Mouse (Mus musculus) intestine, embryonic 16.5 days (tissue): Measurements from ENCODE around the gene Pla2g4b. TPM values are rescaled to one million over a fixed set of nuclear protein-coding genes. Genes with fewer than 3 reads are reported as not detected.

ENCODE experiments used
- ATAC-seq: fragments of 200-750 bp; cut with Nextera tagmentation; 2 replicates; pipeline ENCODE4 v1.8.0; 2017; ENCODE audit warnings: moderate TSS enrichment, moderate library complexity
- H3K27ac ChIP-seq: fragments of 300-500 bp; sonication (generic); 2 replicates; pipeline ENCODE4 v1.5.1; 2014; ENCODE audit warnings: mild to moderate bottlenecking, low read length
- H3K27me3 ChIP-seq: fragments of 300-500 bp; sonication (generic); replicated peaks from 2 replicates; pipeline ENCODE4 v1.6.1; 2014; ENCODE audit warnings: low read length, control low read depth, mixed read lengths; ENCODE audit not compliant: control insufficient read depth, insufficient read depth
- H3K36me3 ChIP-seq: fragments of 300-500 bp; sonication (generic); 2 replicates; pipeline ENCODE4 v1.6.1; 2014; ENCODE audit warnings: low read length, control low read depth; ENCODE audit not compliant: control insufficient read depth, insufficient read depth
- H3K4me1 ChIP-seq: fragments of 300-500 bp; sonication (generic); 2 replicates; pipeline ENCODE4 v1.6.1; 2014; ENCODE audit warnings: low read length, control low read depth, mixed read lengths; ENCODE audit not compliant: control insufficient read depth, insufficient read depth
- H3K4me2 ChIP-seq: fragments of 300-500 bp; sonication (generic); 2 replicates; pipeline ENCODE4 v1.6.1; 2014; ENCODE audit warnings: low read depth, low read length, control low read depth
- H3K4me3 ChIP-seq: fragments of 300-500 bp; sonication (generic); 2 replicates; pipeline ENCODE4 v1.5.1; 2014; ENCODE audit warnings: mild to moderate bottlenecking, low read length
- H3K9ac ChIP-seq: fragments of 300-500 bp; sonication (generic); 2 replicates; pipeline ENCODE4 v1.6.1; 2014; ENCODE audit warnings: low read depth, low read length
- H3K9me3 ChIP-seq: fragments of 300-500 bp; sonication (generic); 2 replicates; pipeline ENCODE4 v1.6.1; 2016; ENCODE audit warnings: low read length, control low read depth; ENCODE audit not compliant: control insufficient read depth
- WGBS: fragments of 180-500 bp; shearing (Covaris S2); extraction: QIAGEN DNeasy Blood & Tissue Kit; methylation state at CpG from one replicate; pipeline ENCODE4 v1.1.7; 2014; 5-methylcytosine and 5-hydroxymethylcytosine counted together
- polyA plus RNA-seq: library from polyadenylated mRNA; unstranded; fragments of >200 nt; fragmentation: Nextera tagmentation; extraction: Ambion mirVana; gene quantifications from 2 replicates; pipeline ENCODE4 v1.2.1, GENCODE M21; 2015

Gene Pla2g4b
- polyA plus RNA-seq, 1 experiment from 2014 or later, result 0.49 TPM

GRCm38 (mm10) chr2:120033726-120034125 is 509 bp downstream of the Pla2g4b start:
- H3K36me3 ChIP-seq, result peaks cover 12% of the 10 kb centered on the region
- 75% methylated on average over 5 of the region's 5 CpGs for WGBS

GRCm38 (mm10) chr2:120037744-120038143 is 4.5 kb downstream of the Pla2g4b start:
- no peak overlapping the region for H3K4me2 ChIP-seq
- H3K27me3 ChIP-seq, result no peaks in the 10 kb centered on the region
- no peaks in the 10 kb centered on the region for H3K4me1 ChIP-seq
- no peak overlapping the region for H3K9ac ChIP-seq
- no peaks in the 10 kb centered on the region for H3K9me3 ChIP-seq
- H3K36me3 ChIP-seq, result peaks cover 15% of the 10 kb centered on the region; the same call in 1 of the 2 replicates
- ATAC-seq, result no peak
- H3K27ac ChIP-seq, result no peak overlapping the region
- 87% methylated on average over 9 of the region's 9 CpGs for WGBS
- no peak overlapping the region for H3K4me3 ChIP-seq

More at GRCm38 (mm10) chr2:120033726-120034125, 509 bp downstream of the Pla2g4b start:
- H3K4me2 ChIP-seq, result no peak overlapping the region
- no peaks in the 10 kb centered on the region for H3K27me3 ChIP-seq
- no peak overlapping the region for H3K4me3 ChIP-seq
- no peaks in the 10 kb centered on the region for H3K4me1 ChIP-seq
- no peak for ATAC-seq
- H3K9ac ChIP-seq, result no peak overlapping the region
- no peak overlapping the region for H3K27ac ChIP-seq
- H3K9me3 ChIP-seq, result no peaks in the 10 kb centered on the region

- Histone ChIP-seq H3K4me2 (no peak overlapping the region), H3K27me3 (no peaks in the 10 kb centered on the region), H3K9me3 (no peaks in the 10 kb centered on the region), H3K27ac (no peak overlapping the region), H3K4me3 (no peak overlapping the region), H3K36me3 (0 out of 2 replicates have a peak, but pooled peaks cover 11% of the 10 kb centered on the region), H3K4me1 (peaks cover 15% of the 10 kb centered on the region), H3K9ac (no peak overlapping the region)
- ATAC-seq, result no peak
- WGBS, result 82% methylated on average over 5 of the region's 5 CpGs
These were observed 7.8 kb downstream of the Pla2g4b start for GRCm38 (mm10) chr2:120040991-120041390.

GRCm38 (mm10) chr2:120044101-120044603 is 10.9 kb downstream of the Pla2g4b start:
- no peak overlapping the region for H3K4me3 ChIP-seq
- no peak overlapping the region for H3K4me2 ChIP-seq
- peaks cover 31% of the 10 kb centered on the region for H3K4me1 ChIP-seq
- no peaks in the 10 kb centered on the region for H3K9me3 ChIP-seq
- peak; percentile 78 for ATAC-seq
- H3K9ac ChIP-seq, result no peak overlapping the region
- WGBS, result 40% methylated on average over 4 of the region's 4 CpGs
- no peaks in the 10 kb centered on the region for H3K27me3 ChIP-seq
- 0 out of 2 replicates have a peak, but pooled peaks cover 11% of the 10 kb centered on the region for H3K36me3 ChIP-seq
- H3K27ac ChIP-seq, result peak overlapping the region; percentile 67

- 66% methylated on average over 3 of the region's 3 CpGs for WGBS
- H3K27ac ChIP-seq, result peak overlapping the region; percentile 67
These were observed 11.5 kb downstream of the Pla2g4b start for GRCm38 (mm10) chr2:120044676-120045075.

GRCm38 (mm10) chr2:120046486-120047310 is 13.5 kb downstream of the Pla2g4b start:
- ATAC-seq, result peak; percentile 82
- Histone ChIP-seq H3K36me3 (0 out of 2 replicates have a peak, but pooled peaks cover under 1% of the 10 kb centered on the region), H3K9ac (peak overlapping the region; percentile 63), H3K27ac (peak overlapping the region; percentile 73), H3K4me2 (peak overlapping the region; percentile 49), H3K27me3 (no peaks in the 10 kb centered on the region), H3K9me3 (no peaks in the 10 kb centered on the region), H3K4me3 (peak overlapping the region; percentile 32), H3K4me1 (peaks cover 31% of the 10 kb centered on the region)
- 49% methylated on average over 14 of the region's 14 CpGs for WGBS

More at GRCm38 (mm10) chr2:120044676-120045075, 11.5 kb downstream of the Pla2g4b start:
- Histone ChIP-seq H3K9ac (0 out of 2 replicates have a peak overlapping the region, but pooled peaks have one; percentile 42), H3K4me3 (no peak overlapping the region), H3K4me1 (peaks cover 31% of the 10 kb centered on the region), H3K9me3 (no peaks in the 10 kb centered on the region), H3K27me3 (no peaks in the 10 kb centered on the region), H3K4me2 (no peak overlapping the region), H3K36me3 (0 out of 2 replicates have a peak, but pooled peaks cover 10% of the 10 kb centered on the region)
- ATAC-seq, result no peak

- Histone ChIP-seq H3K4me1 (peaks cover 31% of the 10 kb centered on the region), H3K27ac (no peak overlapping the region), H3K9ac (no peak overlapping the region; the same call in 1 of the 2 replicates), H3K9me3 (no peaks in the 10 kb centered on the region), H3K27me3 (no peaks in the 10 kb centered on the region), H3K4me2 (no peak overlapping the region), H3K4me3 (no peak overlapping the region), H3K36me3 (no peaks in the 10 kb centered on the region)
- WGBS, result 75% methylated on average over 9 of the region's 9 CpGs
- no peak for ATAC-seq
These were observed 15.0 kb downstream of the Pla2g4b start for GRCm38 (mm10) chr2:120048173-120048572.

- Histone ChIP-seq H3K27ac (no peak overlapping the region), H3K9ac (no peak overlapping the region), H3K4me3 (no peak overlapping the region), H3K4me2 (no peak overlapping the region), H3K36me3 (no peaks in the 10 kb centered on the region), H3K27me3 (no peaks in the 10 kb centered on the region), H3K4me1 (peaks cover 21% of the 10 kb centered on the region), H3K9me3 (no peaks in the 10 kb centered on the region)
- 62% methylated on average over 10 of the region's 10 CpGs for WGBS
- 0 out of 2 replicates have a peak, but pooled peaks have one; percentile 24 for ATAC-seq
These were observed 16.5 kb downstream of the Pla2g4b start for GRCm38 (mm10) chr2:120049632-120050274.

- no peak overlapping the region for H3K27ac ChIP-seq
- no peaks in the 10 kb centered on the region for H3K36me3 ChIP-seq
- no peaks in the 10 kb centered on the region for H3K9me3 ChIP-seq
- ATAC-seq, result no peak
- no peak overlapping the region for H3K4me2 ChIP-seq
- WGBS, result 62% methylated on average over 6 of the region's 6 CpGs
- peaks cover 14% of the 10 kb centered on the region for H3K4me1 ChIP-seq
- H3K4me3 ChIP-seq, result no peak overlapping the region
- no peaks in the 10 kb centered on the region for H3K27me3 ChIP-seq
- H3K9ac ChIP-seq, result no peak overlapping the region
These were observed 18.2 kb downstream of the Pla2g4b start for GRCm38 (mm10) chr2:120051405-120051804.
